Mouse (Mus musculus) brain, embryonic 14.5 days (tissue): ENCODE measurements around the gene Psmb11.

Experiments
- CTCF ChIP-seq: fragments of 200-500 bp; IDR thresholded peaks from 2 replicates; pipeline ENCODE4 v1.5.1; 2012; ENCODE audit warnings: inconsistent platforms, mild to moderate bottlenecking, moderate library complexity, borderline replicate concordance; ENCODE audit not compliant: insufficient read depth, insufficient read length; ENCODE audit errors: extremely low read depth
- POLR2A ChIP-seq: fragments of 200-500 bp; IDR thresholded peaks from 2 replicates; pipeline ENCODE4 v1.6.1; 2012; ENCODE audit warnings: mild to moderate bottlenecking, inconsistent platforms, borderline replicate concordance; ENCODE audit not compliant: poor library complexity, insufficient read depth, insufficient read length, severe bottlenecking; ENCODE audit errors: extremely low read depth

DNA sequence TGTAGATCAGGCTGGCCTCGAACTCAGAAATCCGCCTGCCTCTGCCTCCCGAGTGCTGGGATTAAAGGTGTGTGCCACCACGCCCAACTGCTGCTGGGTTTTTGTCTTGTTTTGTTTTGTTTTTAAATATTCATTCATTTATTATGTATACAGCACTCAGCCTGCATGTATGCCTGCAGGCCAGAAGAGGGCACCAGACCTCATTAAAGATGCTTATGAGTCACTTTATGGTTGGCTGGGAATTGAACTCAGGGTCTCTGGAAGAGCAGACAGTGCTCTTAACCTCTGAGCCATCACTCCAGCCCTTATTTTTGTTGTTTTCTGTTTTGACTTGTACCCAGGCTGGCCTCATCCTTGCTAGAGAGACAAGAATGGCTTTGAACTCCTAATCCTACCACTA is 11.3 kb upstream of the Psmb11 start:
- TF ChIP-seq CTCF (peak; percentile 52; the same call in 1 of the 2 replicates), POLR2A (no peak)
